Mouse (Mus musculus) hindbrain, embryonic 11.5 days (tissue): ENCODE results near the gene Fam111a. TPM values are rescaled to one million over a fixed set of nuclear protein-coding genes. Genes with fewer than 3 reads are reported as not detected.

Source experiments
- ATAC-seq: fragments of 200-750 bp; cut with Nextera tagmentation; 2 replicates; pipeline ENCODE4 v1.8.0; 2017; ENCODE audit warnings: mild to moderate bottlenecking, moderate TSS enrichment, moderate library complexity; ENCODE audit not compliant: low FRiP score
- DNase-seq: peaks from one replicate; pipeline ENCODE4 v3.0.0-alpha.2; 2015; ENCODE audit warnings: low spot score
- H3K27ac ChIP-seq: fragments of 300-500 bp; sonication (generic); 2 replicates; pipeline ENCODE4 v1.5.1; 2014; ENCODE audit warnings: mild to moderate bottlenecking, low read depth, low read length
- H3K27me3 ChIP-seq: fragments of 300-500 bp; sonication (generic); 2 replicates; pipeline ENCODE4 v1.6.1; 2014; ENCODE audit warnings: mild to moderate bottlenecking, low read length, moderate library complexity, mixed read lengths; ENCODE audit not compliant: control insufficient read depth, insufficient read depth
- H3K36me3 ChIP-seq: fragments of 300-500 bp; sonication (generic); 2 replicates; pipeline ENCODE4 v1.6.1; 2014; ENCODE audit warnings: mild to moderate bottlenecking, low read length, moderate library complexity, mixed read lengths; ENCODE audit not compliant: control insufficient read depth, insufficient read depth
- H3K4me1 ChIP-seq: fragments of 300-500 bp; sonication (generic); replicated peaks from 2 replicates; pipeline ENCODE4 v1.6.1; 2014; ENCODE audit warnings: low read length, mixed read lengths; ENCODE audit not compliant: control insufficient read depth, insufficient read depth
- H3K4me2 ChIP-seq: fragments of 300-500 bp; sonication (generic); replicated peaks from 2 replicates; pipeline ENCODE4 v1.6.1; 2014; ENCODE audit warnings: mild to moderate bottlenecking, low read depth, low read length
- H3K4me3 ChIP-seq: fragments of 300-500 bp; sonication (generic); 2 replicates; pipeline ENCODE4 v1.5.1; 2014; ENCODE audit warnings: low read depth, low read length
- H3K9ac ChIP-seq: fragments of 300-500 bp; sonication (generic); 2 replicates; pipeline ENCODE4 v1.6.1; 2014; ENCODE audit warnings: low read depth, low read length
- H3K9me3 ChIP-seq: fragments of 300-500 bp; sonication (generic); 2 replicates; pipeline ENCODE4 v1.6.1; 2016; ENCODE audit warnings: low read length; ENCODE audit not compliant: control insufficient read depth
- WGBS: fragments of 180-500 bp; shearing (Covaris S2); extraction: QIAGEN DNeasy Blood & Tissue Kit; methylation state at CpG from one replicate; pipeline ENCODE4 v1.1.7; 2014; 5-methylcytosine and 5-hydroxymethylcytosine counted together
- polyA plus RNA-seq: library from polyadenylated mRNA; unstranded; fragments of >200 nt; fragmentation: Nextera tagmentation; extraction: Ambion mirVana; gene quantifications from 2 replicates; pipeline ENCODE4 v1.2.1, GENCODE M21; 2014

Gene Fam111a
- polyA plus RNA-seq, 1 experiment from 2014 or later: 22.1 TPM

DNA sequence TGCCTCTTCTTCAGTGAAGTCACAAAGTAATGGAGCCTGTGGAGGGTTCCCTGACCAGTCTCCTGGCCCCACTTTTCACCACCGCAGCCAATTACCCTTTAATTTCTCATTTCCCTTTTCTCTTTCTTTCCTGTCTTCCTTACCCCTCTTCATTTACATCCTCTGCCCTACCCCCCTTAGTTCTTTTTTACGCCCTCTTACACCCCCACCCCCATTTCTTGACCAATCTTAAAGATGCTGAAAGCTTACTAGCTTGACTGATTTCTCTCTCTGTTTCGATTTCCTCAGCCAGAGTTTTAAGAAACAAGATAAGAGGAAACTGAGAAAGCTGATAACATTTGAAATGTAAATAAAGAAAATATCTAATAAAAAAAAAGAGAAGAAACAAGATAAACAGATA lies 4.8 kb upstream of the Fam111a start:
- Histone ChIP-seq H3K4me2 (no peak overlapping the region), H3K9ac (no peak overlapping the region), H3K27ac (no peak overlapping the region), H3K27me3 (no peaks in the 10 kb centered on the region), H3K9me3 (no peaks in the 10 kb centered on the region), H3K4me1 (no peaks in the 10 kb centered on the region), H3K36me3 (no peaks in the 10 kb centered on the region), H3K4me3 (no peak overlapping the region)
- 79% methylated on average over 3 of the region's 3 CpGs for WGBS
- no peak for ATAC-seq
- no peak for DNase-seq

DNA sequence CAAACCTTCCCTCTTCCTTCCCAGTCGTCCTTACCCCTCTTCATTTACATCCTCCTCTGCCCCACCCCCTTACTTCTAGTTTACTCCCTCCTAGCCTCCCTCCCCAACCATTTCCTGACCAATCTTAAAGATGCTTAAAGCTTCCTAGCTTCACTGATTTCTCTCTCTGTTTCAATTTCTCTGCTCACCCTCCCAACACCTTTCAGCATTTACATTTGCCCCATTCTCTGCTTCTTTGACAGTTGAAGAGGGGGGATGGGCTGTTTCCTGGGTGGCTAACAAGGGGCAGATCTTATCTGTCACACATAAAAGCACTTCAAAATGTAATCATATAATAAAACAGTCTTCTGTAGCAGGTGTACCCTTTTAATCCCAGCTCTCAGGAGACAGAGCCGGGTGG lies 3.9 kb upstream of the Fam111a start:
- Histone ChIP-seq H3K9ac (no peak overlapping the region), H3K36me3 (no peaks in the 10 kb centered on the region), H3K27ac (no peak overlapping the region), H3K4me3 (no peak overlapping the region), H3K4me2 (no peak overlapping the region), H3K4me1 (no peaks in the 10 kb centered on the region), H3K27me3 (no peaks in the 10 kb centered on the region), H3K9me3 (no peaks in the 10 kb centered on the region)
- 34% methylated on average over 2 of the region's 2 CpGs for WGBS
- DNase-seq (no peak), ATAC-seq (no peak)

DNA sequence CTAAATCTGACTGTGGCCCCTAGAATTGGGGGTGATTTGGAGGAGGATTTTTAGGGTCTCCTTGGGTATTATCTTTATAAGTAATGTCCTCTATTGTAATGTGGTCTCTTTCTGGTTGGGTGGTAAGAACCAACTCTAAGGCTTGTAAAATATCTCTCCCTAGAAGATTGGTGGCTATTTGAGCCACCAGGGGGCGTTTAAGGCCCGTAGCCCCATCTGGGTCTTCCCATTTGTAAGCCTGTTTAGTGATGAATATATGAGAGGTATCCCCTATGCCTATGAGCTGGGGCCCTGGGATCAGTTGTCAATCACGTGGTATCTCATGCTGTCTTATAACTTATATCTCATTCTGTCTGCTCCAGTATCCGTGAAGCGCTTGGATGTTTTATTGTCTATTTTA lies 3.6 kb downstream of the Fam111a start:
- 84% methylated on average over 5 of the region's 5 CpGs for WGBS
- DNase-seq: peak; percentile 33

GRCm38 (mm10) chr19:12550005-12550942 lies 4.7 kb downstream of the Fam111a start:
- no peak overlapping the region for H3K9ac ChIP-seq
- no peaks in the 10 kb centered on the region for H3K36me3 ChIP-seq
- WGBS: 61% methylated on average over 5 of the region's 5 CpGs
- DNase-seq (no peak), ATAC-seq (no peak)
- H3K27me3 ChIP-seq: no peaks in the 10 kb centered on the region
- no peak overlapping the region for H3K4me2 ChIP-seq
- H3K27ac ChIP-seq: no peak overlapping the region
- H3K4me1 ChIP-seq: no peaks in the 10 kb centered on the region
- no peaks in the 10 kb centered on the region for H3K9me3 ChIP-seq
- no peak overlapping the region for H3K4me3 ChIP-seq

More for the DNA sequence above, 3.6 kb downstream of the Fam111a start:
- Histone ChIP-seq H3K4me3 (no peak overlapping the region), H3K27me3 (no peaks in the 10 kb centered on the region), H3K4me2 (no peak overlapping the region), H3K4me1 (no peaks in the 10 kb centered on the region), H3K36me3 (no peaks in the 10 kb centered on the region), H3K9me3 (no peaks in the 10 kb centered on the region), H3K27ac (no peak overlapping the region), H3K9ac (no peak overlapping the region)
- no peak for ATAC-seq

DNA sequence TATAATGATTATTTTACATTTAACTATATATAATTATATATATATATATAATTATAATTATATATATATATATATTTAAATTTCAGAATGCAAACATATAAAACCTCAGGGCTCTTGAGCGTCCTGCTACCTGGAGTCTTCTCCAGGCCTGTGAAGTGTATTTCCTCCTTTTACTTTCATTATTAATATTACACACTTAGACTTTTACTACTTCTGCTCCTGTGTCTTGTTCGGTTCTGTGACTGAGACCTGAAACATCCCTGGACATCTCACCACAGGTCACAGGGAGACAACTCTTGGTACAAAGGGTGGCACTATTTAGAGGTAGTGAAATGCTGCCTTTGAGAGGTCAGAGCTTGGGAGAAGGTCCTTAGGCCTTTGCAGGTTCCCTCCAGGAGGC lies 10.8 kb downstream of the Fam111a start:
- Histone ChIP-seq H3K9me3 (no peaks in the 10 kb centered on the region), H3K9ac (no peak overlapping the region), H3K36me3 (no peaks in the 10 kb centered on the region), H3K4me2 (no peak overlapping the region), H3K27me3 (no peaks in the 10 kb centered on the region), H3K4me3 (no peak overlapping the region), H3K27ac (no peak overlapping the region), H3K4me1 (no peaks in the 10 kb centered on the region)
- no peak for DNase-seq
- ATAC-seq: no peak
- WGBS: 92% methylated on average over 2 of the region's 2 CpGs

DNA sequence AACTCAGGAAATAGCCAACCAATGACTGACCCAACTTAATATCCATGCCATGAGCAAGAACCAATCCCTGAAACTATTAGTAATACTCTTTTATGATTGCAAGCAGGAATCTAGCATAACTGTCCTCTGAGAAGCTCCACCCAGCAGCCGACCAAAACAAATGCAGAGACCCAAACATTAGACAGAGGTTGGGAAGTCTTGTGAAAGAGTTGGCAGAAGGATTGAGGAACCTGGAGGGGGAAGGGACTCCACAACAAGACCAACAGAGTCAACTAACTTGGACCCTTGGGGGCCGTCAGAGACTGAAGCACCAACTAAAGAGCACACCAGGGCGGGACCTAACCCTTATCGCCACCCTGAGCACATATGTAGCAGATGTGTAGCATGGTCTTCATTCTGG lies 12.7 kb downstream of the Fam111a start:
- 84% methylated on average over 4 of the region's 4 CpGs for WGBS
- no peak overlapping the region for H3K4me3 ChIP-seq
- no peak overlapping the region for H3K27ac ChIP-seq
- no peaks in the 10 kb centered on the region for H3K4me1 ChIP-seq
- H3K36me3 ChIP-seq: no peaks in the 10 kb centered on the region
- no peak for DNase-seq
- no peak overlapping the region for H3K4me2 ChIP-seq
- H3K9me3 ChIP-seq: no peaks in the 10 kb centered on the region
- no peak overlapping the region for H3K9ac ChIP-seq
- H3K27me3 ChIP-seq: no peaks in the 10 kb centered on the region
- no peak for ATAC-seq

DNA sequence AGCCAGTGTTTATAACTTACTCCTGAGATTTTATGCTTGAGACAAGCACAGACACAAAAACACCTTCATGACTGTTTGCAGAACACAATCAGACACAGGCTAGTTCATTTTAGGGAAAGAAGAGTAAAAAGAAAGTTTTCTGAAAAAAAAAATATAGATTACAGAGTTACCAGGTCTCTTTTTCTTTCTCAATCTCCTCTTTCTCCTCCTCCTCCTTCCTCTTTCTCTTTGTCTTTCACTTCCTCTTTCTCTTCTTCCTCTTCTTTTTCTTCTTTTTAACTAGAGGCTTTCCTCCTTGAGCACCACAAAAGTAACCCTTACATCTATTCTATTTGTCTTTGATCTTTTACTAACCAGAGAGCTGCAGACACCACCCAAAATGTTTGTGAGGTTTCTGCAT lies 18.7 kb downstream of the Fam111a start:
- Histone ChIP-seq H3K4me2 (no peak overlapping the region), H3K4me3 (no peak overlapping the region), H3K9ac (no peak overlapping the region), H3K4me1 (no peaks in the 10 kb centered on the region), H3K9me3 (no peaks in the 10 kb centered on the region), H3K27me3 (no peaks in the 10 kb centered on the region), H3K36me3 (no peaks in the 10 kb centered on the region), H3K27ac (no peak overlapping the region)
- no peak for ATAC-seq
- DNase-seq: no peak

GRCm38 (mm10) chr19:12567011-12567410 lies 21.5 kb downstream of the Fam111a start:
- Histone ChIP-seq H3K4me1 (no peaks in the 10 kb centered on the region), H3K9me3 (no peaks in the 10 kb centered on the region), H3K4me3 (no peak overlapping the region), H3K9ac (no peak overlapping the region), H3K27me3 (no peaks in the 10 kb centered on the region), H3K36me3 (no peaks in the 10 kb centered on the region), H3K4me2 (no peak overlapping the region), H3K27ac (no peak overlapping the region)
- DNase-seq: no peak
- no peak for ATAC-seq
- 78% methylated on average over 4 of the region's 4 CpGs for WGBS

DNA sequence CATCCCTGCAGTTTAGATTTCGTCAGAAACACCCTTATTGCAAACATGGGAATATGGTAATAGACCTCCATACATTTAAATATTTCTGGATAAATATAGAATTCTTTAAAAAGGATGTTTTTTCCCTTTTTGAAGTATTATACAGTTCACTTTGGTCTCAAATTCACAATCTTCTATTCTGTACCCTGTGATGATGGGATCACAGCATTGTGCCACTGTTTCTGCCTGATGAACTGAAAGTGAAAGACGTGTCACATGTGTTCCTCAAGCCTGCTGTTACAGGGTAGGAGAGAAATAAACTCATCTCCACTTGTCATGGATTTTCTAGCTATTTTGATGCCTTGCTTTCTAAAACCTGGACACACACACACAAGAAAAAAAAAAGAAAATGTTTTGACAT lies 25.3 kb downstream of the Fam111a start:
- H3K9me3 ChIP-seq: no peaks in the 10 kb centered on the region
- H3K4me3 ChIP-seq: no peak overlapping the region
- DNase-seq: no peak
- no peak overlapping the region for H3K9ac ChIP-seq
- H3K4me1 ChIP-seq: peaks cover 5% of the 10 kb centered on the region; the same call in 1 of the 2 replicates
- WGBS: 71% methylated on average over 2 of the region's 2 CpGs
- no peaks in the 10 kb centered on the region for H3K27me3 ChIP-seq
- no peak overlapping the region for H3K27ac ChIP-seq
- no peak for ATAC-seq
- H3K36me3 ChIP-seq: no peaks in the 10 kb centered on the region
- no peak overlapping the region for H3K4me2 ChIP-seq
